Mouse (Mus musculus) lung, postnatal 0 days (tissue): Measurements from ENCODE around the gene Rpl36-ps4. TPM values are rescaled to one million over a fixed set of nuclear protein-coding genes. Genes with fewer than 3 reads are reported as not detected.

Experiments
- ATAC-seq: fragments of 200-750 bp; cut with Nextera tagmentation; 2 replicates; pipeline ENCODE4 v1.8.0; 2017; ENCODE audit warnings: moderate library complexity
- DNase-seq: peaks from one replicate; pipeline ENCODE4 v3.0.0-alpha.2; 2016; ENCODE audit warnings: low spot score
- H3K27ac ChIP-seq: fragments of 300-500 bp; sonication (generic); 2 replicates; pipeline ENCODE4 v1.5.1; 2014; ENCODE audit warnings: antibody characterized with exemption, mild to moderate bottlenecking, low read length, mixed read lengths
- H3K27me3 ChIP-seq: fragments of 300-500 bp; sonication (generic); replicated peaks from 2 replicates; pipeline ENCODE4 v1.6.1; 2014; ENCODE audit warnings: low read length, mixed read lengths; ENCODE audit not compliant: insufficient read depth
- H3K36me3 ChIP-seq: fragments of 300-500 bp; sonication (generic); 2 replicates; pipeline ENCODE4 v1.6.1; 2014; ENCODE audit warnings: low read length, mixed read lengths; ENCODE audit not compliant: insufficient read depth
- H3K4me1 ChIP-seq: fragments of 300-500 bp; sonication (generic); 2 replicates; pipeline ENCODE4 v1.6.1; 2014; ENCODE audit warnings: antibody characterized with exemption, low read depth, low read length, mixed read lengths; ENCODE audit not compliant: insufficient read depth
- H3K4me2 ChIP-seq: fragments of 300-500 bp; sonication (generic); replicated peaks from 2 replicates; pipeline ENCODE4 v1.6.1; 2014; ENCODE audit warnings: low read depth, mild to moderate bottlenecking, low read length, moderate library complexity, mixed read lengths
- H3K4me3 ChIP-seq: fragments of 300-500 bp; sonication (generic); 2 replicates; pipeline ENCODE4 v1.5.1; 2014; ENCODE audit warnings: low read depth, low read length
- H3K9ac ChIP-seq: fragments of 300-500 bp; sonication (generic); replicated peaks from 2 replicates; pipeline ENCODE4 v1.6.1; 2014; ENCODE audit warnings: low read depth, mild to moderate bottlenecking
- H3K9me3 ChIP-seq: fragments of 300-500 bp; sonication (generic); 2 replicates; pipeline ENCODE4 v1.6.1; 2016; ENCODE audit warnings: low read length, mixed read lengths
- CTCF ChIP-seq: IDR thresholded peaks from 2 replicates; pipeline ENCODE4 v1.5.1; 2016; ENCODE audit warnings: antibody characterized with exemption, mild to moderate bottlenecking
- EP300 ChIP-seq: IDR thresholded peaks from 2 replicates; pipeline ENCODE4 v1.6.1; 2016; ENCODE audit warnings: antibody characterized with exemption, mild to moderate bottlenecking, control low read depth
- WGBS: fragments of 180-500 bp; shearing (Covaris S2); extraction: QIAGEN DNeasy Blood & Tissue Kit; methylation state at CpG from one replicate; pipeline ENCODE4 v1.1.7; 2014; 5-methylcytosine and 5-hydroxymethylcytosine counted together
- polyA plus RNA-seq: library from polyadenylated mRNA; unstranded; fragments of >200 nt; fragmentation: Nextera tagmentation; extraction: Ambion mirVana; gene quantifications from 2 replicates; pipeline ENCODE4 v1.2.1, GENCODE M21; 2015

The Rpl36-ps4 gene
- polyA plus RNA-seq, 1 experiment from 2014 or later, result not detected

DNA sequence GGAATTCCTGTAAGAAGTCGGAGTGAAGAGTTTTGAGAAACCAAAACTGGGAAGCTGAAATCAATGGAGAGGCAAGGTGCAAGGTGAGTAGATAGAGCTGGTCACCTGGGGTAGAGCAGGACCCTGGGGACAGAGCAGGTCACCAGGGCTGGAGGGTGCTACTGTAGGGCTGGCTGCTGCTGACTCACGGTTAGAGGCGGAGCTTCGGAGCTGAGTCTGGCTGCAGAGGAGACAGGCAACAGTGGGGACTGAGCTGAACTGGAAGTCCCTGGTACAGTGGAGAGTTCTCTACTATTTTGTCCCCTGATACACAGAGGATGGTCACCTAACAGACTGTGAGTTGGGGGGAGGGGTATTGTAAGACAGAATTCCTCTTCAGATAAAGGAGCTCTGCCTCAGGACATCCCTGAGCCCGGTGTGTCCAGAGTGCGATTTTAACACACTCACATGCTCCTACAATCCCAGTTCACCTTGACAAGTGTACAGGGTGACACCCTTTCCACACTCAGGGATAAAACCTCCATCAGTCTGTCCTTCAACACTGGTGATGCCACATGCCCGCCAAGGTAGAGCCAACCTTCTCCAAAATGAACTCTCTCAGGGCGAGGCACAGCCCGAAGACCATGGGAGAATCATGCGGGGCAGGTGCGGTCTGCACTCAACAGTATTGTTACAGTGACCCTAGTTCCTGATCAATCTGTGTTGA is 44.3 kb upstream of the Rpl36-ps4 start:
- no peak for DNase-seq
- Histone ChIP-seq H3K9ac (no peak overlapping the region), H3K4me3 (no peak overlapping the region), H3K4me2 (no peak overlapping the region), H3K27ac (no peak overlapping the region), H3K27me3 (no peaks in the 10 kb centered on the region), H3K9me3 (no peaks in the 10 kb centered on the region), H3K36me3 (no peaks in the 10 kb centered on the region), H3K4me1 (no peaks in the 10 kb centered on the region)
- WGBS, result 73% methylated on average over 11 of the region's 11 CpGs
- ATAC-seq, result no peak
- TF ChIP-seq EP300 (no peak), CTCF (no peak)

DNA sequence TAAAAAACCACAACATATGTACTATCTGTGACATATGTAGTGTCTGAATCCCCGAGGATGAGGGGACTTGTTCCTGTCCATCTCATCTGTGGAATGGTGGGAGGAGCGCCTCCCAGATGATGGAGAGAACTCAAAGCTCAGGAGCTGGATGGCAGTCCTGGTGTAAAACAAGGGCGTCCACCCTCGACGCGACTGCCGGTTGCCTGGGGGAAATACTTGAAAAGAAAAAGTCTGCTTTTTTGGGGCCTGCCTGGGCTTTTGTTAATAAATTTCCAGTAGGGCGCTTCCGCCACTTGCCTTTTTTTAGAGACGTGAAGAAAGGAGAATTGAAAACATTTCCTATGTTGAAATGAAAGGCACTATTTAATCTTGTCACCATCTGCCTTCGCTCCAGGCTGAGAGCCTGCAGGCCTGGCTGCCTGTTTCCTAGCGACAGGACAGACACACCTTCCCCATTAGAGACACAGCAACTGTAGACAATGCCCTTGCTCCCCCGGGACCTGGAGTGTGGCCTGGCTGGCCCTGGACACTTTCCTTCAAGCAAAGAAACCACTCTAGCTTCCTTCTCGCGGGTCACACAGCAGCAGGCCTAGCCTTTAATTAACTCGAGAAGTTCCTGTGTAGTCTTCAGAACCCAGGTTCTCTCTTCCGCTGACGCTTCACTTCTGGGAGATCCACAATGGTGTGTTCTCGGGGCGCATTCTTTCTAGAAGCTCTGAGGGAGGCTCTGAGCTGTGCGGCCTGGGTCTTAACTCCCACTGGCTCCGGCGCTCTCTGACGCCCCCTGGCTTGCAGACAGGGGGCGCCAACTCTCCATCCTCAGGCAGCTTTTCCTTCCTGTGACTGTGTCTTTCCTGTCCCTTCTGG is 43.3 kb upstream of the Rpl36-ps4 start:
- Histone ChIP-seq H3K9ac (no peak overlapping the region), H3K36me3 (no peaks in the 10 kb centered on the region), H3K9me3 (no peaks in the 10 kb centered on the region), H3K4me2 (no peak overlapping the region; the same call in 1 of the 2 replicates), H3K4me1 (no peaks in the 10 kb centered on the region), H3K27ac (no peak overlapping the region), H3K4me3 (no peak overlapping the region), H3K27me3 (no peaks in the 10 kb centered on the region)
- no peak for TF ChIP-seq EP300
- peak; percentile 61 for TF ChIP-seq CTCF
- ATAC-seq, result peak; percentile 33; the same call in 1 of the 2 replicates
- 27% methylated on average over 25 of the region's 25 CpGs for WGBS
- peak; percentile 33 for DNase-seq

GRCm38 (mm10) chr17:87878556-87879483 is 42.0 kb upstream of the Rpl36-ps4 start:
- Histone ChIP-seq H3K27me3 (no peaks in the 10 kb centered on the region), H3K27ac (no peak overlapping the region), H3K9me3 (no peaks in the 10 kb centered on the region), H3K9ac (no peak overlapping the region), H3K4me2 (no peak overlapping the region), H3K4me1 (no peaks in the 10 kb centered on the region), H3K36me3 (no peaks in the 10 kb centered on the region), H3K4me3 (no peak overlapping the region)
- ATAC-seq (no peak), DNase-seq (no peak)
- no peak for TF ChIP-seq EP300
- TF ChIP-seq CTCF, result no peak
- WGBS, result 75% methylated on average over 10 of the region's 10 CpGs

DNA sequence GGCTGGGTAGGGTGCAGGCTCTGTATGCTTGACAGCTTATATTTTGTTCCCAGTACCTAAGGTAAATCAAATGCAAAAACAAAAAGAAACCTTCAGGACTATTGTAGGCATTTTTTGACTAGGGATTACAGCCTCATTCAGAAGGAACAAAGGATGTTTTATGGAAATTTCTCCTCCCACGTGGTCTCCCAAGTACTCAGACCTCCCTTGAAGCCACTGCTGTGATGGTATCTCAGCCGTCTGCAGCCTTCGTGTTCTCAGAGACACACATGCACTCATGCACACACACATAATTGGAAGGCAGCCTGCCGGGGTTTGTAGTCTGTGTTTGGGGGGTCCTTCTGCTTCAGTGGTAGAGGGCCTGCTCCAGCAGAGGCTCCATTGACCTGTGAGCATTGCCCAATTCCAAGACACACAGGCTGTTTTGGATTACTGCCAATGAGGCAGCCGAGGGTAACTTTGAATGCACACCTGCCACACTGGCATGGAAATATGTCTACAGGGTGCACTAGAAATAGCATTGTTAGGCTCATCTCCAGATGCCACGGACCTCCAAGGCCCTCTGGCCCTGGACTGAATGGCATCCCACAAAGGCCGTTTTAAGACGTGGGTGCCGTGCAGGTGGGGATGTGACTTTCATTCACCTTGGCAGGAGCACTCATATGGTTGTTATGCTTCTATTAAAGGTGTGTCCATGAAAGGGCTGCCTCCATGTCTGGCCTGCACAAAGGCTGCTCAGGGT is 41.1 kb upstream of the Rpl36-ps4 start:
- Histone ChIP-seq H3K36me3 (no peaks in the 10 kb centered on the region), H3K9me3 (no peaks in the 10 kb centered on the region), H3K27me3 (no peaks in the 10 kb centered on the region), H3K4me2 (no peak overlapping the region), H3K4me3 (no peak overlapping the region), H3K9ac (no peak overlapping the region), H3K27ac (no peak overlapping the region), H3K4me1 (no peaks in the 10 kb centered on the region)
- DNase-seq, result no peak
- no peak for ATAC-seq
- 62% methylated on average over 9 of the region's 9 CpGs for WGBS
- no peak for TF ChIP-seq EP300
- no peak for TF ChIP-seq CTCF

- Histone ChIP-seq H3K36me3 (no peaks in the 10 kb centered on the region), H3K4me1 (no peaks in the 10 kb centered on the region), H3K27me3 (no peaks in the 10 kb centered on the region), H3K4me2 (no peak overlapping the region), H3K4me3 (no peak overlapping the region), H3K27ac (no peak overlapping the region), H3K9me3 (no peaks in the 10 kb centered on the region), H3K9ac (no peak overlapping the region)
- TF ChIP-seq CTCF, result peak; percentile 69
- no peak for TF ChIP-seq EP300
- 8% methylated on average over 1 of the region's 1 CpGs for WGBS
- peak; percentile 50 for ATAC-seq
- peak; percentile 45 for DNase-seq
These were observed 38.2 kb upstream of the Rpl36-ps4 start for GRCm38 (mm10) chr17:87882594-87882993.
